Mouse (Mus musculus): ENCODE data around the gene Sec22c. TPM values are rescaled to one million over a fixed set of nuclear protein-coding genes. Genes with fewer than 3 reads are reported as not detected.

Sec22c gene
- total RNA-seq, 2 experiments from 2014 or later, result 3.3 to 5.7 TPM

- intact Hi-C loops (cut with DNase I), result no loop called here
- DNase-seq, result no peak
Measured at GRCm38 (mm10) chr9:121696626-121697025, 8.7 kb downstream of the Sec22c start.

GRCm38 (mm10) chr9:121694736-121695135, 10.6 kb downstream of the Sec22c start:
- intact Hi-C loops (cut with DNase I), result no loop called here
- DNase-seq, result no peak

- intact Hi-C loops (cut with DNase I), result no loop called here
Measured at GRCm38 (mm10) chr9:121690734-121691133, 14.6 kb downstream of the Sec22c start.

GRCm38 (mm10) chr9:121690200-121690651, 15.1 kb downstream of the Sec22c start:
- intact Hi-C loops (cut with DNase I), result no loop called here
- no peak for DNase-seq

More at GRCm38 (mm10) chr9:121690734-121691133, 14.6 kb downstream of the Sec22c start:
- DNase-seq, result no peak

- DNase-seq, result no peak
- intact Hi-C loops (cut with DNase I), result no loop called here
Measured at GRCm38 (mm10) chr9:121684702-121685101, 20.6 kb downstream of the Sec22c start.

GRCm38 (mm10) chr9:121682037-121682680, 23.1 kb downstream of the Sec22c start:
- intact Hi-C loops (cut with DNase I), result no loop called here

GRCm38 (mm10) chr9:121681191-121681590, 24.1 kb downstream of the Sec22c start:
- intact Hi-C loops (cut with DNase I), result no loop called here
- DNase-seq, result no peak

More at GRCm38 (mm10) chr9:121682037-121682680, 23.1 kb downstream of the Sec22c start:
- DNase-seq, result no peak

- intact Hi-C loops (cut with DNase I), result loop anchor here (1.0 to 5.0 kb wide), 4 partner anchors 10 to 432 kb away; partner anchors contain the start of genes Lyzl4 and Vipr1
Measured at GRCm38 (mm10) chr9:121679549-121679948, 25.7 kb downstream of the Sec22c start.

GRCm38 (mm10) chr9:121677476-121677875, 27.8 kb downstream of the Sec22c start:
- intact Hi-C loops (cut with DNase I), result loop anchor here (5.0 kb wide), 1 partner anchor 430 kb away; no protein-coding TSS in a partner anchor

More at GRCm38 (mm10) chr9:121679549-121679948, 25.7 kb downstream of the Sec22c start:
- DNase-seq, result peak; percentile 71 to 80

GRCm38 (mm10) chr9:121677069-121677468, 28.2 kb downstream of the Sec22c start:
- intact Hi-C loops (cut with DNase I), result loop anchor here (5.0 kb wide), 1 partner anchor 430 kb away; no protein-coding TSS in a partner anchor

More at GRCm38 (mm10) chr9:121677476-121677875, 27.8 kb downstream of the Sec22c start:
- DNase-seq, result no peak

GRCm38 (mm10) chr9:121675556-121675955, 29.7 kb downstream of the Sec22c start:
- intact Hi-C loops (cut with DNase I), result loop anchor here (5.0 kb wide), 1 partner anchor 428 kb away; no protein-coding TSS in a partner anchor
- DNase-seq, result no peak

More at GRCm38 (mm10) chr9:121677069-121677468, 28.2 kb downstream of the Sec22c start:
- no peak for DNase-seq

GRCm38 (mm10) chr9:121675011-121675410, 30.3 kb downstream of the Sec22c start:
- intact Hi-C loops (cut with DNase I), result loop anchor here (5.0 kb wide), 1 partner anchor 428 kb away; no protein-coding TSS in a partner anchor
- DNase-seq, result no peak

- intact Hi-C loops (cut with DNase I), result no loop called here
- DNase-seq, result no peak
Measured at GRCm38 (mm10) chr9:121673716-121674115, 31.6 kb downstream of the Sec22c start.

GRCm38 (mm10) chr9:121672311-121672710, 33.0 kb downstream of the Sec22c start:
- intact Hi-C loops (cut with DNase I), result no loop called here
- DNase-seq, result peak; percentile 72 to 76

- peak; percentile 71 to 74 for DNase-seq
- intact Hi-C loops (cut with DNase I), result no loop called here
Measured at GRCm38 (mm10) chr9:121671300-121671699, 34.0 kb downstream of the Sec22c start.

- intact Hi-C loops (cut with DNase I), result loop anchor here (1.0 kb wide), 1 partner anchor 10 kb away; no protein-coding TSS in a partner anchor
- DNase-seq, result peak; percentile 82 to 83
Measured at GRCm38 (mm10) chr9:121669348-121669791, 35.9 kb downstream of the Sec22c start.

- DNase-seq, result no peak
- intact Hi-C loops (cut with DNase I), result no loop called here
Measured at GRCm38 (mm10) chr9:121667822-121668221, 37.5 kb downstream of the Sec22c start.

- DNase-seq, result peak; percentile 40 to 46
- intact Hi-C loops (cut with DNase I), result no loop called here
Measured at GRCm38 (mm10) chr9:121666957-121667630, 38.2 kb downstream of the Sec22c start.

- intact Hi-C loops (cut with DNase I), result no loop called here
- DNase-seq, result no peak
Measured at GRCm38 (mm10) chr9:121664104-121664503, 41.2 kb downstream of the Sec22c start.

- no peak for DNase-seq
- intact Hi-C loops (cut with DNase I), result no loop called here
Measured at GRCm38 (mm10) chr9:121663467-121663866, 41.8 kb downstream of the Sec22c start.

- intact Hi-C loops (cut with DNase I), result no loop called here
- DNase-seq, result no peak
Measured at GRCm38 (mm10) chr9:121659791-121660190, 45.5 kb downstream of the Sec22c start.
